Mouse (Mus musculus) cortical plate, adult 2 months (tissue): ENCODE data around the gene Hoxb2. TPM values are rescaled to one million over a fixed set of nuclear protein-coding genes. Genes with fewer than 3 reads are reported as not detected.

Experiments
- H3K27ac ChIP-seq: fragments of 200-500 bp; 2 replicates; pipeline ENCODE4 v1.5.1; 2012; ENCODE audit warnings: low read length, control low read depth, inconsistent platforms; ENCODE audit not compliant: insufficient read depth
- H3K4me1 ChIP-seq: fragments of 200-500 bp; 2 replicates; pipeline ENCODE4 v1.6.1; 2011; ENCODE audit warnings: low read length; ENCODE audit not compliant: control insufficient read depth, insufficient read depth
- H3K4me3 ChIP-seq: fragments of 200-500 bp; 2 replicates; pipeline ENCODE4 v1.5.1; 2011; ENCODE audit warnings: mild to moderate bottlenecking, low read length, control low read depth; ENCODE audit not compliant: insufficient read depth
- CTCF ChIP-seq: fragments of 200-500 bp; IDR thresholded peaks from 2 replicates; pipeline ENCODE4 v1.5.1; 2011; ENCODE audit warnings: mild to moderate bottlenecking, control low read depth, low read length; ENCODE audit not compliant: insufficient read depth; ENCODE audit errors: extremely low read depth
- POLR2A ChIP-seq: fragments of 200-500 bp; IDR thresholded peaks from 2 replicates; pipeline ENCODE4 v1.6.1; 2011; ENCODE audit warnings: mild to moderate bottlenecking, low read length, control low read depth; ENCODE audit not compliant: insufficient read depth; ENCODE audit errors: extremely low read depth
- polyA plus RNA-seq: library from polyadenylated mRNA; depleted of rRNA; stranded (reverse); fragments of >200 nt; gene quantifications from 2 replicates; pipeline ENCODE4 v1.2.3, GENCODE M21; 2012; rRNA removed

Gene Hoxb2
- polyA plus RNA-seq, 1 experiment, result not detected

- Histone ChIP-seq H3K4me1 (no peaks in the 10 kb centered on the region), H3K4me3 (no peak overlapping the region), H3K27ac (no peak overlapping the region)
- TF ChIP-seq POLR2A (no peak), CTCF (no peak)
Observed at GRCm38 (mm10) chr11:96387635-96388034, 37.3 kb downstream of the Hoxb2 start.

GRCm38 (mm10) chr11:96396772-96397626 is 46.7 kb downstream of the Hoxb2 start:
- TF ChIP-seq CTCF (no peak), POLR2A (no peak)
- H3K27ac ChIP-seq, result no peak overlapping the region
- no peak overlapping the region for H3K4me3 ChIP-seq
- no peaks in the 10 kb centered on the region for H3K4me1 ChIP-seq

DNA sequence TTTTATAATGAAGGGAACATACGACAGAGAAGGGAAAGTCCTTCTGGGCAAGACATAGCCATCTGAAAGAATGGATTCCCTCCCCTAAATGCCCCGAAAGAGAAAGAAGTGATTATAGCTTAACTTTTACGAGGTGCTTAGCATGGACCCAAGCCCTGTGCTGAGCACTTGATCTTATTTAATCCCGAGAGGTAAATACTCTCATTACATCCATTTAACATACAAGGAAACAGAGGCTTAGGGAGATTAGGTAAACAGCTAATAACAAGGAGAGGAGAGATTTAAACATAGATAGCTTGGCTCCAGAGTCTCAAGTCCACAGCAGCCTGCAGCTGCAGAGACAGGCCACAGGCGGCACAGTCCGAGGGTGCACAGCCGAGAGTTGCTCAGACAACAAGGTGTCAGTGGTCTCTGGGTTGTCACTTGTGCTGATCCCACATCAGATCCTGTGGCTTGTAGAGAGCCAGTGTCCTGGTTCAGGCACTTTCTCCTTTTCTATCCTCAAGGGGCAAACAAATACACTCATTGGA is 47.5 kb downstream of the Hoxb2 start:
- Histone ChIP-seq H3K4me3 (no peak overlapping the region), H3K4me1 (no peaks in the 10 kb centered on the region), H3K27ac (no peak overlapping the region)
- no peak for TF ChIP-seq CTCF
- no peak for TF ChIP-seq POLR2A

GRCm38 (mm10) chr11:96399923-96400322 is 49.6 kb downstream of the Hoxb2 start:
- no peak overlapping the region for H3K4me3 ChIP-seq
- no peaks in the 10 kb centered on the region for H3K4me1 ChIP-seq
- no peak overlapping the region for H3K27ac ChIP-seq
- TF ChIP-seq CTCF (no peak), POLR2A (no peak)

Other genes starting within 250 kb of the Hoxb2 start
- not detected in 2 replicates for gene Calcoco2, start 238.6 kb upstream of the Hoxb2 start, polyA plus RNA-seq
- 0.15 and 0.27 TPM in 2 replicates for gene Ttll6, start 216.7 kb upstream of the Hoxb2 start, polyA plus RNA-seq
- gene Hoxb13, start 156.2 kb upstream of the Hoxb2 start, polyA plus RNA-seq, result not detected in 2 replicates
- gene Hoxb9, start 79.1 kb upstream of the Hoxb2 start, polyA plus RNA-seq, result not detected in 2 replicates
- gene Hoxb8, start 68.6 kb upstream of the Hoxb2 start, polyA plus RNA-seq, result not detected in 2 replicates
- not detected in 2 replicates for gene Hoxb7, start 63.9 kb upstream of the Hoxb2 start, polyA plus RNA-seq
- not detected in 2 replicates for gene Hoxb6, start 58.0 kb upstream of the Hoxb2 start, polyA plus RNA-seq
- gene Hoxb5, start 47.2 kb upstream of the Hoxb2 start, polyA plus RNA-seq, result not detected in 2 replicates
- 0.04 TPM in 1 of 2 replicates, not detected in the other for gene Hoxb4, start 32.3 kb upstream of the Hoxb2 start, polyA plus RNA-seq
- not detected in 2 replicates for gene Hoxb3, start 27.2 kb upstream of the Hoxb2 start, polyA plus RNA-seq
- not detected in 2 replicates for gene Hoxb1, start 15.2 kb downstream of the Hoxb2 start, polyA plus RNA-seq
- gene Skap1, start 114.1 kb downstream of the Hoxb2 start, polyA plus RNA-seq, result 3.0 and 3.4 TPM in 2 replicates